Mouse (Mus musculus) myocyte (in vitro differentiated cells): ENCODE data around the gene Ltb4r2.

Source experiments
- CEBPB ChIP-seq: IDR thresholded peaks from 2 replicates; pipeline ENCODE4 v1.6.1; 2011; ENCODE audit warnings: mild to moderate bottlenecking, moderate library complexity; ENCODE audit not compliant: poor library complexity, insufficient read depth, severe bottlenecking
- E2F4 ChIP-seq: IDR thresholded peaks from one replicate; pipeline ENCODE4 v1.6.1; 2011; ENCODE audit warnings: mild to moderate bottlenecking, control low read depth, moderate library complexity; ENCODE audit not compliant: insufficient read depth
- MAX ChIP-seq: IDR thresholded peaks from one replicate; pipeline ENCODE4 v1.6.1; 2011; ENCODE audit warnings: low read depth, mild to moderate bottlenecking, control low read depth
- MYOD1 ChIP-seq, 3 experiments: IDR thresholded peaks; one replicate each; pipeline ENCODE4 v1.6.1; 2011; ENCODE audit warnings: control low read depth in 2 of 3, low read depth in 2 of 3, mild to moderate bottlenecking in 2 of 3, moderate library complexity in 1 of 3; ENCODE audit not compliant: insufficient read length in 2 of 3, control insufficient read depth in 1 of 3
- MYOG ChIP-seq, 3 experiments: IDR thresholded peaks; one replicate each; pipeline ENCODE4 v1.6.1; 2011; ENCODE audit warnings: control low read depth in 2 of 3, low read depth in 2 of 3, mild to moderate bottlenecking in 2 of 3; ENCODE audit not compliant: insufficient read length in 2 of 3, control insufficient read depth in 1 of 3, insufficient read depth in 1 of 3
- POLR2A ChIP-seq: IDR thresholded peaks from one replicate; pipeline ENCODE4 v1.6.1; 2011; ENCODE audit warnings: low read depth, mild to moderate bottlenecking, control low read depth, moderate library complexity; ENCODE audit not compliant: insufficient read length
- POLR2AphosphoS2 ChIP-seq: IDR thresholded peaks from one replicate; pipeline ENCODE4 v1.6.1; 2011; ENCODE audit warnings: low read depth, control low read depth; ENCODE audit not compliant: insufficient read length
- REST ChIP-seq: IDR thresholded peaks from one replicate; pipeline ENCODE4 v1.6.1; 2011; ENCODE audit warnings: mild to moderate bottlenecking, control low read depth, moderate library complexity; ENCODE audit not compliant: insufficient read depth, insufficient read length
- SRF ChIP-seq: IDR thresholded peaks from one replicate; pipeline ENCODE4 v1.6.1; 2011; ENCODE audit warnings: low read depth; ENCODE audit not compliant: control insufficient read depth, insufficient read length
- TCF12 ChIP-seq: IDR thresholded peaks from one replicate; pipeline ENCODE4 v1.6.1; 2011; ENCODE audit warnings: mild to moderate bottlenecking, control low read depth; ENCODE audit not compliant: poor library complexity, insufficient read depth, severe bottlenecking
- TCF3 ChIP-seq: IDR thresholded peaks from one replicate; pipeline ENCODE4 v1.6.1; 2011; ENCODE audit warnings: low read depth, control low read depth; ENCODE audit not compliant: insufficient read length
- USF1 ChIP-seq: IDR thresholded peaks from one replicate; pipeline ENCODE4 v1.6.1; 2011; ENCODE audit warnings: low read depth, mild to moderate bottlenecking, control low read depth, moderate library complexity

GRCm38 (mm10) chr14:55713729-55714122 lies 47.5 kb upstream of the Ltb4r2 start, which contains the start of gene Tgm1:
- TF ChIP-seq MAX (no peak), USF1 (no peak), MYOG (IDR thresholded peaks at IDR 0.05; ENCODE audit: control insufficient read depth in 1 of 3, insufficient read depth in 1 of 3, insufficient read length in 2 of 3, low read depth in 2 of 3) (no peak), POLR2A (no peak), MYOD1 (IDR thresholded peaks at IDR 0.05; ENCODE audit: control insufficient read depth in 1 of 3, insufficient read length in 2 of 3, low read depth in 2 of 3) (no peak), E2F4 (no peak), POLR2AphosphoS2 (no peak), TCF12 (no peak), CEBPB (no peak), REST (no peak), TCF3 (no peak), SRF (no peak)
